Mouse (Mus musculus) MEL (cell line): Measurements from ENCODE around the gene A630023A22Rik.

Experiments
- CTCF ChIP-seq, 3 experiments: IDR thresholded peaks in 2 of 3; conservative IDR thresholded peaks in 1 of 3; 2 replicates each; pipeline ENCODE4 v1.5.1; 2011 to 2012; ENCODE audit warnings: low read length in 3 of 3, low read depth in 2 of 3, mild to moderate bottlenecking in 2 of 3, improper control_type of control experiment in 1 of 3, inconsistent platforms in 1 of 3, mixed read lengths in 1 of 3, moderate library complexity in 1 of 3; ENCODE audit not compliant: control insufficient read depth in 1 of 3, insufficient read depth in 1 of 3, poor library complexity in 1 of 3, severe bottlenecking in 1 of 3
- GATA1 ChIP-seq: IDR thresholded peaks from 2 replicates; pipeline ENCODE4 v1.6.1; 2011; ENCODE audit warnings: low read depth, low read length, improper control_type of control experiment
- KAT2A ChIP-seq: conservative IDR thresholded peaks from 2 replicates; pipeline ENCODE4 v1.6.1; 2012; ENCODE audit warnings: low read depth, low read length, improper control_type of control experiment, inconsistent platforms
- MAFK ChIP-seq: IDR thresholded peaks from 2 replicates; pipeline ENCODE4 v1.6.1; 2011; ENCODE audit warnings: low read depth, mild to moderate bottlenecking, low read length, improper control_type of control experiment, borderline replicate concordance
- MYB ChIP-seq: IDR thresholded peaks from 2 replicates; pipeline ENCODE4 v1.6.1; 2011; ENCODE audit warnings: mild to moderate bottlenecking, low read depth, low read length, improper control_type of control experiment
- POLR2A ChIP-seq, 2 experiments: IDR thresholded peaks; 2 replicates each; pipeline ENCODE4 v1.6.1; 2011 to 2012; ENCODE audit warnings: low read length in 2 of 2, mild to moderate bottlenecking in 2 of 2, control low read depth in 1 of 2, improper control_type of control experiment in 1 of 2, low read depth in 1 of 2, moderate library complexity in 1 of 2; ENCODE audit not compliant: control insufficient read depth in 1 of 2, insufficient read depth in 1 of 2, poor library complexity in 1 of 2
- POLR2AphosphoS2 ChIP-seq: IDR thresholded peaks from 2 replicates; pipeline ENCODE4 v1.6.1; 2011; ENCODE audit warnings: low read length, improper control_type of control experiment
- RAD21 ChIP-seq: IDR thresholded peaks from 2 replicates; pipeline ENCODE4 v1.6.1; 2011; ENCODE audit warnings: mild to moderate bottlenecking, low read depth, low read length, improper control_type of control experiment
- RCOR1 ChIP-seq: IDR thresholded peaks from 2 replicates; pipeline ENCODE4 v1.6.1; 2012; ENCODE audit warnings: low read depth, mild to moderate bottlenecking, inconsistent platforms, low read length, improper control_type of control experiment
- USF1 ChIP-seq: IDR thresholded peaks from 2 replicates; pipeline ENCODE4 v1.6.1; 2014; ENCODE audit warnings: low read depth, mild to moderate bottlenecking, inconsistent platforms, low read length, improper control_type of control experiment, moderate library complexity
- ZKSCAN1 ChIP-seq: IDR thresholded peaks from 2 replicates; pipeline ENCODE4 v1.6.1; 2012; ENCODE audit warnings: low read depth, mild to moderate bottlenecking, inconsistent platforms, low read length, improper control_type of control experiment, moderate library complexity

- TF ChIP-seq MAFK (no peak), RAD21 (no peak), POLR2AphosphoS2 (no peak), USF1 (no peak), MYB (no peak), CTCF (IDR thresholded peaks at IDR 0.05 in 2 of 3, conservative IDR thresholded peaks at IDR 0.05 in 1 of 3; ENCODE audit: control insufficient read depth in 1 of 3, insufficient read depth in 1 of 3, low read depth in 2 of 3, low read length in 3 of 3, poor library complexity in 1 of 3, severe bottlenecking in 1 of 3) (no peak), POLR2A (IDR thresholded peaks at IDR 0.05; ENCODE audit: control insufficient read depth in 1 of 2, insufficient read depth in 1 of 2, low read depth in 1 of 2, low read length in 2 of 2, poor library complexity in 1 of 2) (no peak), RCOR1 (no peak), ZKSCAN1 (no peak), GATA1 (no peak), KAT2A (no peak)
Measured at GRCm38 (mm10) chr14:34026710-34027109, 75.8 kb downstream of the A630023A22Rik start.
